Mouse (Mus musculus): Measurements from ENCODE around the gene 4933411K16Rik. TPM values are rescaled to one million over a fixed set of nuclear protein-coding genes. Genes with fewer than 3 reads are reported as not detected.
A peak's percentile ranks its signal among the peaks of the same experiment; 100 is the strongest.

Gene 4933411K16Rik
- polyA plus RNA-seq (2012; rRNA removed): 3.6 and 5.1 TPM in 2 replicates

DNA sequence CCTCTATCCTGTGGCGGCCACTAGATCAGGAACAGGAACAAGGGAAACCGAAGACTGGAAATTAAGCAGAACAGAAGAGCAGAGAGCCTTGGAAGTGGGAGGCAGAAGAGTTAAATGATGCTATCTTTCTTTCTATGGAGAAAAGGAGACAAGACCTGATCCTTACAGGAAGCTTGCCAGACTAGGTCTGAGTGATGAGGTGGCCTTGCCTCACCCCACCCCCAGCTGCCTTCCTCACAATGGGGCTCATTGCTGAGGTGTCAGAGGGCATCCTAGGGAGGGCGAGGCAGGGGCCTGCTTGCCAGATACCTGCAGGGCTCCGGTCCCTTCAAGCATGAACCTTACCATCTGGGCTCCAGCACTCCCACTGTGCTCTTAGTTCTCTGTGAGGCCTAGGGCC lies at the start of gene 4933411K16Rik:
Gene 4933411K16Rik, plus strand, starts transcription at position 301 of the 400 bp plus-strand sequence.
- Histone ChIP-seq H3K36me3 (ENCODE audit: control insufficient read depth, insufficient read depth, low read length) (no peaks in the 10 kb centered on the region), H3K27me3 (replicated peaks; ENCODE audit: control insufficient read depth, insufficient read depth, low read length) (no peaks in the 10 kb centered on the region), H3K4me1 (ENCODE audit: control insufficient read depth, insufficient read depth, low read length) (peaks cover 31% of the 10 kb centered on the region), H3K4me3 (ENCODE audit: insufficient read depth, low read depth, low read length) (no peak within 1 kb of the TSS), H3K27ac (ENCODE audit: insufficient read depth, low read depth, low read length) (peak within 1 kb of the TSS; percentile 60; the same call in 1 of the 2 replicates)
- WGBS: 62% methylated on average over 4 of the region's 4 CpGs
- TF ChIP-seq CTCF (conservative IDR thresholded peaks at IDR 0.05; ENCODE audit: insufficient read depth, insufficient read length, low read depth, low read length): no peak
- no peak for TF ChIP-seq POLR2A (IDR thresholded peaks at IDR 0.05; ENCODE audit: low read depth, low read length)
- no peak for DNase-seq

- no peaks in the 10 kb centered on the region for H3K36me3 ChIP-seq (ENCODE audit: control insufficient read depth, insufficient read depth, low read length)
- DNase-seq: no peak
- no peaks in the 10 kb centered on the region for H3K27me3 ChIP-seq (replicated peaks; ENCODE audit: control insufficient read depth, insufficient read depth, low read length)
- no peak overlapping the region for H3K27ac ChIP-seq (ENCODE audit: insufficient read depth, low read depth, low read length)
- H3K4me1 ChIP-seq (ENCODE audit: control insufficient read depth, insufficient read depth, low read length): peaks cover 20% of the 10 kb centered on the region
- 75% methylated on average over 6 of the region's 6 CpGs for WGBS
- TF ChIP-seq POLR2A (IDR thresholded peaks at IDR 0.05; ENCODE audit: low read depth, low read length) (no peak), CTCF (conservative IDR thresholded peaks at IDR 0.05; ENCODE audit: insufficient read depth, insufficient read length, low read depth, low read length) (no peak)
- no peak overlapping the region for H3K4me3 ChIP-seq (ENCODE audit: insufficient read depth, low read depth, low read length)
Measured at GRCm38 (mm10) chr19:42004258-42004657, 47.8 kb upstream of the 4933411K16Rik start.

GRCm38 (mm10) chr19:42005616-42006015 lies 46.4 kb upstream of the 4933411K16Rik start:
- no peak overlapping the region for H3K27ac ChIP-seq (ENCODE audit: insufficient read depth, low read depth, low read length)
- TF ChIP-seq POLR2A (IDR thresholded peaks at IDR 0.05; ENCODE audit: low read depth, low read length) (no peak), CTCF (conservative IDR thresholded peaks at IDR 0.05; ENCODE audit: insufficient read depth, insufficient read length, low read depth, low read length) (no peak)
- H3K36me3 ChIP-seq (ENCODE audit: control insufficient read depth, insufficient read depth, low read length): no peaks in the 10 kb centered on the region
- WGBS: 40% methylated on average over 3 of the region's 3 CpGs
- H3K4me1 ChIP-seq (ENCODE audit: control insufficient read depth, insufficient read depth, low read length): peaks cover 12% of the 10 kb centered on the region
- DNase-seq: no peak
- no peak overlapping the region for H3K4me3 ChIP-seq (ENCODE audit: insufficient read depth, low read depth, low read length)
- H3K27me3 ChIP-seq (replicated peaks; ENCODE audit: control insufficient read depth, insufficient read depth, low read length): no peaks in the 10 kb centered on the region

- TF ChIP-seq POLR2A (IDR thresholded peaks at IDR 0.05; ENCODE audit: low read depth, low read length): no peak
- no peak for TF ChIP-seq CTCF (conservative IDR thresholded peaks at IDR 0.05; ENCODE audit: insufficient read depth, insufficient read length, low read depth, low read length)
- DNase-seq: no peak
- Histone ChIP-seq H3K4me3 (ENCODE audit: insufficient read depth, low read depth, low read length) (no peak overlapping the region), H3K4me1 (ENCODE audit: control insufficient read depth, insufficient read depth, low read length) (peaks cover 12% of the 10 kb centered on the region), H3K27ac (ENCODE audit: insufficient read depth, low read depth, low read length) (no peak overlapping the region), H3K36me3 (ENCODE audit: control insufficient read depth, insufficient read depth, low read length) (no peaks in the 10 kb centered on the region), H3K27me3 (replicated peaks; ENCODE audit: control insufficient read depth, insufficient read depth, low read length) (no peaks in the 10 kb centered on the region)
- WGBS: 76% methylated on average over 8 of the region's 8 CpGs
Measured at GRCm38 (mm10) chr19:42006568-42006967, 45.5 kb upstream of the 4933411K16Rik start.

DNA sequence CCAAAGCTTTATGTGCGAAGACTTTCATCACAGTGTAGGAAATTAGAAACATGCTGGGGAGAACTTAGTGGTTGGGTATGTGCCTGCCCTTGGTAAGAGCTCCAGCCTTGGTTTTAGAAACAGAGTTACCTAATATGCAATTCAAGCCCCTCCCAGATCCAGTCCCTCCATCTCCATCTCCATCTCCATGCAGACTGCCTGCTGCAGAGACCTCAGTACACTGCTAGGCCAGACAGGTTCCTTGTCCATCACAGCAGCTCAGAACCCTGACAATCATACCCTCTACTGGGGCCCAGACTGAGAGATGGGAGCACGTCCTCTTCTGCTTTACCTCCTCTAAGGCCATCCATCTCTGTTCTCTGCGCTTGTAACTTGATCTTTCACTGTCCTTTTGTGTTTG lies 43.5 kb upstream of the 4933411K16Rik start:
- 63% methylated on average over 3 of the region's 3 CpGs for WGBS
- H3K27ac ChIP-seq (ENCODE audit: insufficient read depth, low read depth, low read length): peak overlapping the region; percentile 66
- no peaks in the 10 kb centered on the region for H3K36me3 ChIP-seq (ENCODE audit: control insufficient read depth, insufficient read depth, low read length)
- no peak for DNase-seq
- H3K4me3 ChIP-seq (ENCODE audit: insufficient read depth, low read depth, low read length): no peak overlapping the region
- TF ChIP-seq POLR2A (IDR thresholded peaks at IDR 0.05; ENCODE audit: low read depth, low read length) (no peak), CTCF (conservative IDR thresholded peaks at IDR 0.05; ENCODE audit: insufficient read depth, insufficient read length, low read depth, low read length) (no peak)
- no peaks in the 10 kb centered on the region for H3K27me3 ChIP-seq (replicated peaks; ENCODE audit: control insufficient read depth, insufficient read depth, low read length)
- peaks cover 12% of the 10 kb centered on the region for H3K4me1 ChIP-seq (ENCODE audit: control insufficient read depth, insufficient read depth, low read length)

- H3K4me3 ChIP-seq (ENCODE audit: insufficient read depth, low read depth, low read length): no peak overlapping the region
- WGBS: 53% methylated on average over 7 of the region's 7 CpGs
- peak overlapping the region; percentile 66; the same call in 1 of the 2 replicates for H3K27ac ChIP-seq (ENCODE audit: insufficient read depth, low read depth, low read length)
- peaks cover 12% of the 10 kb centered on the region for H3K4me1 ChIP-seq (ENCODE audit: control insufficient read depth, insufficient read depth, low read length)
- TF ChIP-seq POLR2A (IDR thresholded peaks at IDR 0.05; ENCODE audit: low read depth, low read length) (no peak), CTCF (conservative IDR thresholded peaks at IDR 0.05; ENCODE audit: insufficient read depth, insufficient read length, low read depth, low read length) (no peak)
- H3K27me3 ChIP-seq (replicated peaks; ENCODE audit: control insufficient read depth, insufficient read depth, low read length): no peaks in the 10 kb centered on the region
- no peaks in the 10 kb centered on the region for H3K36me3 ChIP-seq (ENCODE audit: control insufficient read depth, insufficient read depth, low read length)
- no peak for DNase-seq
Measured at GRCm38 (mm10) chr19:42009067-42009466, 43.0 kb upstream of the 4933411K16Rik start.

DNA sequence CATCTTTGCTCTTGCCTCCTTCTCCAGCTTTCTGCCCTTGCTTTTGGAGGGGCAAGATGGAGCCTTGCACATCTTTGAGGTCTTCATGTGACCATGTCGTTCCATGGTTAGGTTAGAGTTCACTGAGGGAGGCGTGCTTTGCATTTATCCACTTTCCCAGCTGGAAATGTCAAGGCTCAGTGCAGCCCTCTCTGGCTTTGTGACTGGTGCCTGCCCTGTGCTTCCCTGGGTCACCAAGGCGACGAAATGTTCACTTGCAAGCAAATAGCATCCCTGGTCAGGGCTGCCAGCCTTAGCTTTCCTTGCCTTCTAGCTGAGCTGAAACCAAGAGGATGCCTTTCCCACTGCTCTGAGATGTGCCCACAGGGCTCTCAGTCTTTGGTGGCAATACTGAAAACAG lies 41.6 kb upstream of the 4933411K16Rik start:
- no peak for TF ChIP-seq POLR2A (IDR thresholded peaks at IDR 0.05; ENCODE audit: low read depth, low read length)
- no peak for TF ChIP-seq CTCF (conservative IDR thresholded peaks at IDR 0.05; ENCODE audit: insufficient read depth, insufficient read length, low read depth, low read length)
- Histone ChIP-seq H3K27ac (ENCODE audit: insufficient read depth, low read depth, low read length) (no peak overlapping the region), H3K4me3 (ENCODE audit: insufficient read depth, low read depth, low read length) (no peak overlapping the region), H3K27me3 (replicated peaks; ENCODE audit: control insufficient read depth, insufficient read depth, low read length) (no peaks in the 10 kb centered on the region), H3K36me3 (ENCODE audit: control insufficient read depth, insufficient read depth, low read length) (no peaks in the 10 kb centered on the region), H3K4me1 (ENCODE audit: control insufficient read depth, insufficient read depth, low read length) (peaks cover 9% of the 10 kb centered on the region)
- no peak for DNase-seq
- WGBS: 61% methylated on average over 4 of the region's 4 CpGs

All from kidney, adult 2 months (tissue).